In the genomic region with DNA sequence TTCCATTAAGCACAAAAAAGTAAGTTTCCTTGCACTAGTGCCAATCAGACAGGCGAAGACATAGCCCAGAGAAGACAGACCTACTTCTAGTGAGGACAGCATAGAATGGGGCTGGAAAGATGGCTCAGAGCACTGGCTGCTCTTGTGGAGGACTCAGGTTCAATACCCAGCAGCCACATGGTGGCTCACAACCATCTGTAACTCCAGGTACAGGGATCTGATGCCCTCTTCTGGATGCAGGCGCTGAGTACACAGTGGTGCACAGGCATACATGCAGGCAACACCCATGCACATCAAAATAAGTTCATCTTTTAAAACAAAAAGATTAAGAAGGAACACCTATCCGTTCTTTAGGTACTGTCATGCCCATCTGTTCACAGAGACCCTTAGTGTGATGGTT, we compare ENCODE assay signal across 20 mouse cellular contexts.
"Had no signal": no experiment of that assay in that cellular context is flagged by ENCODE, and none has a peak within 500 bp of the region (broad histone marks: within the 10 kb centered on the region; RNA-seq: fewer than 3 reads in every experiment).

No protein-coding gene starts in this region.

- H3K27me3 ChIP-seq: limb, embryonic 12.5 days; limb, embryonic 15.5 days; lung, embryonic 15.5 days; midbrain, embryonic 13.5 days; neural tube, embryonic 13.5 days had no signal

- DNase-seq: kidney, adult 8-10 months; kidney, postnatal 14 days; kidney, postnatal 4 days; left cerebral cortex, postnatal 4 days; lung, adult 18-20 months; lung, postnatal 10 days; lung, postnatal 36 days; retina, postnatal 1 day; right cerebral cortex, postnatal 25 days; thymus, postnatal 25 days had no signal

- H3K4me3 ChIP-seq: limb, embryonic 12.5 days; limb, embryonic 15.5 days; lung, embryonic 15.5 days; megakaryocyte, embryonic 14.5 days; midbrain, embryonic 10.5 days; midbrain, embryonic 13.5 days; myocyte; neural tube, embryonic 13.5 days had no signal

- H3K9ac ChIP-seq: limb, embryonic 12.5 days; limb, embryonic 15.5 days; liver, embryonic 14.5 days; lung, embryonic 15.5 days; midbrain, embryonic 13.5 days; neural tube, embryonic 13.5 days had no signal

- H3K36me3 ChIP-seq: limb, embryonic 12.5 days; limb, embryonic 15.5 days; lung, embryonic 15.5 days; midbrain, embryonic 10.5 days; midbrain, embryonic 13.5 days; neural tube, embryonic 13.5 days had no signal

- H3K27ac ChIP-seq: limb, embryonic 12.5 days; limb, embryonic 15.5 days; liver, embryonic 14.5 days; lung, embryonic 15.5 days; midbrain, embryonic 10.5 days; midbrain, embryonic 13.5 days; neural tube, embryonic 13.5 days; stomach, postnatal 0 days had no signal

- H3K4me1 ChIP-seq: limb, embryonic 12.5 days; lung, embryonic 15.5 days; megakaryocyte, embryonic 14.5 days; midbrain, embryonic 10.5 days; midbrain, embryonic 13.5 days; neural tube, embryonic 13.5 days had no signal
